Mouse (Mus musculus) cortical plate, adult 2 months (tissue): ENCODE data around the gene Sfxn3.

Source experiments
- CTCF ChIP-seq: fragments of 200-500 bp; IDR thresholded peaks from 2 replicates; pipeline ENCODE4 v1.5.1; 2011; ENCODE audit warnings: mild to moderate bottlenecking, control low read depth, low read length; ENCODE audit not compliant: insufficient read depth; ENCODE audit errors: extremely low read depth
- POLR2A ChIP-seq: fragments of 200-500 bp; IDR thresholded peaks from 2 replicates; pipeline ENCODE4 v1.6.1; 2011; ENCODE audit warnings: mild to moderate bottlenecking, low read length, control low read depth; ENCODE audit not compliant: insufficient read depth; ENCODE audit errors: extremely low read depth

DNA sequence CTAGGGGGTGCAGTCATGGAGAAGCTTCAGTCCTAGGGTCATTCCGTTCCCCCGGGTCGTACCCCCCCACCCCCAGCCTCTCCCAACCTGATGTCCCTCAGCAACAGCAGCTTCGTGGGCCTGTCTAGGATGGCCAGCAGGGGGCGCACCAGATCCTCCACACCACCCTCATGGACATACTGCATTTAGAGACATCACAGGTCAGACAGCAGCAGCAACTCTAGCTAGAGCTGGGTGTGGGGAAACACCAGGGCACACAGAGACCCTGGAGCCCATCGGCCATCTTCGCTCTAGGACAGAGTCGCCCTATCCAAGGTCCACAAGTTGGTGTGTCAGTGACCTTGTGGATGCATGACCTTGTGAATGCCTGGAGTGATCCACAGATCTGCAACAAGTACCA, 17.2 kb upstream of the Sfxn3 start:
- TF ChIP-seq POLR2A (no peak), CTCF (peak; percentile 53)
